Mouse (Mus musculus): ENCODE measurements around the gene Cc2d1a. TPM values are rescaled to one million over a fixed set of nuclear protein-coding genes. Genes with fewer than 3 reads are reported as not detected.

Gene Cc2d1a
- polyA plus RNA-seq, 1 experiment from 2014 or later: 30.7 TPM

- WGBS: 76% methylated on average over 3 of the region's 3 CpGs
Observed at GRCm38 (mm10) chr8:84149181-84149580, 1.4 kb upstream of the Cc2d1a start.

GRCm38 (mm10) chr8:84148531-84148850 is 755 bp upstream of the Cc2d1a start:
- Histone ChIP-seq H3K36me3 (ENCODE audit: control insufficient read depth, insufficient read depth, low read length) (peaks cover 14% of the 10 kb centered on the region), H3K9me3 (ENCODE audit: control insufficient read depth, low read length) (no peaks in the 10 kb centered on the region), H3K27ac (ENCODE audit: low read depth, low read length) (no peak overlapping the region), H3K27me3 (ENCODE audit: control insufficient read depth, insufficient read depth, low read length) (no peaks in the 10 kb centered on the region), H3K4me1 (ENCODE audit: control insufficient read depth, insufficient read depth, low read length) (peaks cover 13% of the 10 kb centered on the region), H3K4me2 (ENCODE audit: low read depth, low read length) (peak overlapping the region; percentile 81), H3K4me3 (ENCODE audit: low read depth, low read length) (peak overlapping the region; percentile 69), H3K9ac (replicated peaks; ENCODE audit: low read depth, low read length) (peak overlapping the region; percentile 77; the same call in 1 of the 2 replicates)
- WGBS: 92% methylated on average over 5 of the region's 5 CpGs
- ATAC-seq (ENCODE audit: low read depth): peak; percentile 3; the same call in 1 of the 2 replicates

More at GRCm38 (mm10) chr8:84149181-84149580, 1.4 kb upstream of the Cc2d1a start:
- H3K4me3 ChIP-seq (ENCODE audit: low read depth, low read length): no peak overlapping the region
- ATAC-seq (ENCODE audit: low read depth): no peak
- H3K9me3 ChIP-seq (ENCODE audit: control insufficient read depth, low read length): no peaks in the 10 kb centered on the region
- no peaks in the 10 kb centered on the region for H3K27me3 ChIP-seq (ENCODE audit: control insufficient read depth, insufficient read depth, low read length)
- peaks cover 13% of the 10 kb centered on the region for H3K4me1 ChIP-seq (ENCODE audit: control insufficient read depth, insufficient read depth, low read length)
- H3K36me3 ChIP-seq (ENCODE audit: control insufficient read depth, insufficient read depth, low read length): peaks cover 8% of the 10 kb centered on the region
- no peak overlapping the region for H3K4me2 ChIP-seq (ENCODE audit: low read depth, low read length)
- H3K27ac ChIP-seq (ENCODE audit: low read depth, low read length): no peak overlapping the region
- no peak overlapping the region for H3K9ac ChIP-seq (replicated peaks; ENCODE audit: low read depth, low read length)

GRCm38 (mm10) chr8:84147324-84147766 is 391 bp downstream of the Cc2d1a start:
- H3K4me2 ChIP-seq (ENCODE audit: low read depth, low read length): peak overlapping the region; percentile 81
- peaks cover 25% of the 10 kb centered on the region for H3K36me3 ChIP-seq (ENCODE audit: control insufficient read depth, insufficient read depth, low read length)
- H3K27ac ChIP-seq (ENCODE audit: low read depth, low read length): no peak overlapping the region
- peak overlapping the region; percentile 77 for H3K9ac ChIP-seq (replicated peaks; ENCODE audit: low read depth, low read length)
- WGBS: 5% methylated on average over 14 of the region's 14 CpGs
- ATAC-seq (ENCODE audit: low read depth): peak; percentile 54
- no peaks in the 10 kb centered on the region for H3K27me3 ChIP-seq (ENCODE audit: control insufficient read depth, insufficient read depth, low read length)
- H3K9me3 ChIP-seq (ENCODE audit: control insufficient read depth, low read length): no peaks in the 10 kb centered on the region
- peaks cover 13% of the 10 kb centered on the region for H3K4me1 ChIP-seq (ENCODE audit: control insufficient read depth, insufficient read depth, low read length)
- peak overlapping the region; percentile 69 for H3K4me3 ChIP-seq (ENCODE audit: low read depth, low read length)

- Histone ChIP-seq H3K9ac (replicated peaks; ENCODE audit: low read depth, low read length) (no peak overlapping the region), H3K36me3 (ENCODE audit: control insufficient read depth, insufficient read depth, low read length) (peaks cover 41% of the 10 kb centered on the region), H3K27ac (ENCODE audit: low read depth, low read length) (no peak overlapping the region), H3K27me3 (ENCODE audit: control insufficient read depth, insufficient read depth, low read length) (no peaks in the 10 kb centered on the region), H3K4me1 (ENCODE audit: control insufficient read depth, insufficient read depth, low read length) (peaks cover 13% of the 10 kb centered on the region), H3K4me2 (ENCODE audit: low read depth, low read length) (no peak overlapping the region), H3K4me3 (ENCODE audit: low read depth, low read length) (no peak overlapping the region), H3K9me3 (ENCODE audit: control insufficient read depth, low read length) (no peaks in the 10 kb centered on the region)
- WGBS: 94% methylated on average over 8 of the region's 8 CpGs
- no peak for ATAC-seq (ENCODE audit: low read depth)
Observed at GRCm38 (mm10) chr8:84144636-84145245, 3.0 kb downstream of the Cc2d1a start.

- Histone ChIP-seq H3K36me3 (ENCODE audit: control insufficient read depth, insufficient read depth, low read length) (peaks cover 77% of the 10 kb centered on the region), H3K4me3 (ENCODE audit: low read depth, low read length) (no peak overlapping the region), H3K9me3 (ENCODE audit: control insufficient read depth, low read length) (no peaks in the 10 kb centered on the region), H3K4me1 (ENCODE audit: control insufficient read depth, insufficient read depth, low read length) (no peaks in the 10 kb centered on the region), H3K27ac (ENCODE audit: low read depth, low read length) (no peak overlapping the region), H3K27me3 (ENCODE audit: control insufficient read depth, insufficient read depth, low read length) (no peaks in the 10 kb centered on the region), H3K9ac (replicated peaks; ENCODE audit: low read depth, low read length) (no peak overlapping the region), H3K4me2 (ENCODE audit: low read depth, low read length) (no peak overlapping the region)
- ATAC-seq (ENCODE audit: low read depth): no peak
- 96% methylated on average over 4 of the region's 4 CpGs for WGBS
Observed at GRCm38 (mm10) chr8:84140838-84141237, 6.9 kb downstream of the Cc2d1a start.

- Histone ChIP-seq H3K4me3 (ENCODE audit: low read depth, low read length) (no peak overlapping the region), H3K9ac (replicated peaks; ENCODE audit: low read depth, low read length) (no peak overlapping the region), H3K27me3 (ENCODE audit: control insufficient read depth, insufficient read depth, low read length) (no peaks in the 10 kb centered on the region), H3K36me3 (ENCODE audit: control insufficient read depth, insufficient read depth, low read length) (peaks cover 89% of the 10 kb centered on the region), H3K9me3 (ENCODE audit: control insufficient read depth, low read length) (no peaks in the 10 kb centered on the region), H3K4me2 (ENCODE audit: low read depth, low read length) (no peak overlapping the region), H3K27ac (ENCODE audit: low read depth, low read length) (no peak overlapping the region), H3K4me1 (ENCODE audit: control insufficient read depth, insufficient read depth, low read length) (no peaks in the 10 kb centered on the region)
- 92% methylated on average over 3 of the region's 3 CpGs for WGBS
- ATAC-seq (ENCODE audit: low read depth): no peak
Observed at GRCm38 (mm10) chr8:84137848-84138247, 9.9 kb downstream of the Cc2d1a start.

- H3K27ac ChIP-seq (ENCODE audit: low read depth, low read length): no peak overlapping the region
- H3K27me3 ChIP-seq (ENCODE audit: control insufficient read depth, insufficient read depth, low read length): no peaks in the 10 kb centered on the region
- 94% methylated on average over 8 of the region's 8 CpGs for WGBS
- peaks cover 48% of the 10 kb centered on the region for H3K36me3 ChIP-seq (ENCODE audit: control insufficient read depth, insufficient read depth, low read length)
- no peak overlapping the region for H3K4me2 ChIP-seq (ENCODE audit: low read depth, low read length)
- ATAC-seq (ENCODE audit: low read depth): no peak
- no peaks in the 10 kb centered on the region for H3K9me3 ChIP-seq (ENCODE audit: control insufficient read depth, low read length)
- no peaks in the 10 kb centered on the region for H3K4me1 ChIP-seq (ENCODE audit: control insufficient read depth, insufficient read depth, low read length)
- H3K4me3 ChIP-seq (ENCODE audit: low read depth, low read length): no peak overlapping the region
- H3K9ac ChIP-seq (replicated peaks; ENCODE audit: low read depth, low read length): no peak overlapping the region
Observed at GRCm38 (mm10) chr8:84132225-84132624, 15.5 kb downstream of the Cc2d1a start.

- H3K4me2 ChIP-seq (ENCODE audit: low read depth, low read length): no peak overlapping the region
- no peak overlapping the region for H3K27ac ChIP-seq (ENCODE audit: low read depth, low read length)
- 48% methylated on average over 30 of the region's 30 CpGs for WGBS
- H3K36me3 ChIP-seq (ENCODE audit: control insufficient read depth, insufficient read depth, low read length): peaks cover 34% of the 10 kb centered on the region
- H3K27me3 ChIP-seq (ENCODE audit: control insufficient read depth, insufficient read depth, low read length): no peaks in the 10 kb centered on the region
- H3K9me3 ChIP-seq (ENCODE audit: control insufficient read depth, low read length): no peaks in the 10 kb centered on the region
- H3K4me1 ChIP-seq (ENCODE audit: control insufficient read depth, insufficient read depth, low read length): no peaks in the 10 kb centered on the region
- peak; percentile 28; the same call in 1 of the 2 replicates for ATAC-seq (ENCODE audit: low read depth)
- H3K9ac ChIP-seq (replicated peaks; ENCODE audit: low read depth, low read length): no peak overlapping the region
- H3K4me3 ChIP-seq (ENCODE audit: low read depth, low read length): no peak overlapping the region
Observed at GRCm38 (mm10) chr8:84130806-84131205, 16.9 kb downstream of the Cc2d1a start.

GRCm38 (mm10) chr8:84128277-84128676 is 19.5 kb downstream of the Cc2d1a start:
- no peak overlapping the region for H3K27ac ChIP-seq (ENCODE audit: low read depth, low read length)
- H3K4me1 ChIP-seq (ENCODE audit: control insufficient read depth, insufficient read depth, low read length): no peaks in the 10 kb centered on the region
- no peak overlapping the region for H3K4me2 ChIP-seq (ENCODE audit: low read depth, low read length)
- H3K27me3 ChIP-seq (ENCODE audit: control insufficient read depth, insufficient read depth, low read length): no peaks in the 10 kb centered on the region
- no peak overlapping the region for H3K4me3 ChIP-seq (ENCODE audit: low read depth, low read length)
- WGBS: 79% methylated on average over 8 of the region's 8 CpGs
- no peaks in the 10 kb centered on the region for H3K9me3 ChIP-seq (ENCODE audit: control insufficient read depth, low read length)
- ATAC-seq (ENCODE audit: low read depth): no peak
- no peak overlapping the region for H3K9ac ChIP-seq (replicated peaks; ENCODE audit: low read depth, low read length)
- H3K36me3 ChIP-seq (ENCODE audit: control insufficient read depth, insufficient read depth, low read length): peaks cover 12% of the 10 kb centered on the region

Data from neural tube, embryonic 14.5 days (tissue).